Mouse (Mus musculus) gastrocnemius, postnatal 14 days (tissue): ENCODE measurements around the gene Kat7. TPM values are rescaled to one million over a fixed set of nuclear protein-coding genes. Genes with fewer than 3 reads are reported as not detected.

Experiments used
- DNase-seq: peaks from one replicate; pipeline ENCODE4 v3.0.0; 2021; ENCODE audit warnings: mixed read lengths
- intact Hi-C: fragments of 180-260 bp; cut with DNase I; formaldehyde crosslinking; loops from one replicate; pipeline ENCODE4 v1.15.1; 2025; ENCODE audit warnings: low total_unique reads
- long read RNA-seq, 2 experiments: library from polyadenylated mRNA; stranded (forward); transcript quantifications; one replicate each; pipeline ENCODE4 v2.0.0; 2021
- total RNA-seq, 2 experiments: library from RNA; stranded (reverse); gene quantifications; 2 replicates each; pipeline ENCODE4 v1.2.3; 2021

Kat7 gene
- 10 to 100 TPM; 21.7 to 24.4 TPM for total RNA-seq
- long read RNA-seq, experiment 1, transcript Kat7-205 (15 exons, 3,560 nt) = major isoform, 5 of 8 reads
- long read RNA-seq, experiment 1, partial matches to known transcripts = 1 of 8 reads
- long read RNA-seq, experiment 1, other reads (novel, unspliced or antisense) = 1 of 8 reads
- long read RNA-seq, experiment 2, partial matches to known transcripts = 0 of 7 reads
- long read RNA-seq, experiment 2, other reads (novel, unspliced or antisense) = 2 of 7 reads

GRCm38 (mm10) chr11:95310007-95310647, at the start of gene Kat7:
TSS of gene Kat7 (minus strand) at chr11:95310246.
- DNase-seq = peak; percentile 96
- intact Hi-C loops = loop anchor here (10.0 kb wide), 1 partner anchor 65 kb away; no protein-coding TSS in a partner anchor

- intact Hi-C loops = no loop called here
- DNase-seq = no peak
These were observed 48.2 kb upstream of the Kat7 start for GRCm38 (mm10) chr11:95358263-95358662.

- intact Hi-C loops = no loop called here
- peak; percentile 68 for DNase-seq
These were observed 46.6 kb upstream of the Kat7 start for GRCm38 (mm10) chr11:95356469-95357273.

- intact Hi-C loops = no loop called here
- DNase-seq = no peak
These were observed 46.0 kb upstream of the Kat7 start for GRCm38 (mm10) chr11:95356039-95356438.

GRCm38 (mm10) chr11:95355661-95356011, 45.6 kb upstream of the Kat7 start:
- DNase-seq = no peak
- intact Hi-C loops = no loop called here

GRCm38 (mm10) chr11:95354945-95355660, 45.1 kb upstream of the Kat7 start:
- no peak for DNase-seq
- intact Hi-C loops = no loop called here

- DNase-seq = no peak
- intact Hi-C loops = no loop called here
These were observed 44.3 kb upstream of the Kat7 start for GRCm38 (mm10) chr11:95354228-95354944.

- DNase-seq = no peak
- intact Hi-C loops = no loop called here
These were observed 43.2 kb upstream of the Kat7 start for GRCm38 (mm10) chr11:95353226-95353625.

GRCm38 (mm10) chr11:95352686-95353085, 42.6 kb upstream of the Kat7 start:
- DNase-seq = no peak
- intact Hi-C loops = no loop called here

- intact Hi-C loops = no loop called here
- no peak for DNase-seq
These were observed 40.9 kb upstream of the Kat7 start for GRCm38 (mm10) chr11:95350960-95351359.

- intact Hi-C loops = no loop called here
- no peak for DNase-seq
These were observed 40.2 kb upstream of the Kat7 start for GRCm38 (mm10) chr11:95350289-95350688.

GRCm38 (mm10) chr11:95344181-95344580, 34.1 kb upstream of the Kat7 start:
- intact Hi-C loops = no loop called here
- DNase-seq = no peak

- intact Hi-C loops = no loop called here
- DNase-seq = no peak
These were observed 33.1 kb upstream of the Kat7 start for GRCm38 (mm10) chr11:95343180-95343579.

GRCm38 (mm10) chr11:95340664-95341063, 30.6 kb upstream of the Kat7 start:
- no peak for DNase-seq
- intact Hi-C loops = no loop called here

- intact Hi-C loops = no loop called here
- no peak for DNase-seq
These were observed 30.2 kb upstream of the Kat7 start for GRCm38 (mm10) chr11:95340259-95340658.

GRCm38 (mm10) chr11:95339471-95340021, 29.5 kb upstream of the Kat7 start:
- intact Hi-C loops = loop anchor here (5.0 kb wide), 1 partner anchor 43 kb away; the partner anchor contains the start of gene Slc35b1
- DNase-seq = no peak

GRCm38 (mm10) chr11:95337846-95338342, 27.8 kb upstream of the Kat7 start:
- DNase-seq = no peak
- intact Hi-C loops = loop anchor here (5.0 kb wide), 1 partner anchor 44 kb away; the partner anchor contains the start of gene Slc35b1

GRCm38 (mm10) chr11:95337129-95337813, 27.2 kb upstream of the Kat7 start:
- intact Hi-C loops = loop anchor here (5.0 kb wide), 1 partner anchor 45 kb away; the partner anchor contains the start of gene Slc35b1
- peak; percentile 66 for DNase-seq
